Mouse (Mus musculus) brown adipose tissue, adult 24 weeks (tissue): ENCODE data around the gene Abce1. TPM values are rescaled to one million over a fixed set of nuclear protein-coding genes. Genes with fewer than 3 reads are reported as not detected.

Experiments used
- polyA plus RNA-seq: library from polyadenylated mRNA; stranded (reverse); fragments of >200 nt; gene quantifications from 2 replicates; pipeline ENCODE4 v1.2.4, GENCODE M21; 2012; ENCODE audit not compliant: missing spikeins, insufficient read depth, insufficient read length

The Abce1 gene
- polyA plus RNA-seq, 1 experiment = 49.3 TPM

Other genes starting within 250 kb of the Abce1 start
- 13.0 and 20.6 TPM in 2 replicates for gene Otud4, start 72.1 kb downstream of the Abce1 start, polyA plus RNA-seq
- 25.5 and 26.0 TPM in 2 replicates for gene Anapc10, start 80 bp upstream of the Abce1 start, polyA plus RNA-seq